Mouse (Mus musculus) embryonic stem cell, embryonic (primary cell): Measurements from ENCODE around the gene Tsc22d4.

Experiments used
- CTCF ChIA-PET, 4 experiments: fragments of 300-600 bp in 2 of 4; fragments of 350-600 bp in 2 of 4; sonication (Branson Sonifier 250); formaldehyde crosslinking; loops; one replicate each; lab custom pipeline; 2022; ENCODE audit warnings: inconsistent platforms in 2 of 4; lab: Charles Lee
- POLR2A ChIA-PET, 4 experiments: fragments of 300-600 bp in 2 of 4; fragments of 350-600 bp in 2 of 4; sonication (Branson Sonifier 250); formaldehyde crosslinking; loops; one replicate each; lab custom pipeline; 2022; ENCODE audit warnings: antibody characterized with exemption in 4 of 4, inconsistent platforms in 1 of 4; lab: Charles Lee

The Tsc22d4 gene

GRCm38 (mm10) chr5:137734289-137735061, 11.1 kb upstream of the Tsc22d4 start:
- ChIA-PET POLR2A (interaction anchor here in 2 of 4 experiments (0.7 to 1.7 kb wide), 4 partner anchors 11 to 52 kb away, joined by 3 to 4 read pairs (median 4); partner anchors contain the start of genes Agfg2 (in 1 of the 2) and Tsc22d4 (in 1 of the 2)), CTCF (interaction anchor here in 1 of 4 experiments (1.5 kb wide), 1 partner anchor 25 kb away, joined by 4 read pairs; no protein-coding TSS in a partner anchor)

GRCm38 (mm10) chr5:137737400-137737940, 8.1 kb upstream of the Tsc22d4 start:
- POLR2A ChIA-PET = interaction anchor here in 2 of 4 experiments (0.6 to 2.4 kb wide), 4 partner anchors 16 to 757 kb away, joined by 3 to 10 read pairs (median 6); no protein-coding TSS in a partner anchor
- CTCF ChIA-PET = interaction anchor here in 2 of 4 experiments (0.6 to 1.4 kb wide), 6 partner anchors 41 to 1594 kb away, joined by 3 to 7 read pairs (median 3); no protein-coding TSS in a partner anchor

- ChIA-PET CTCF (interaction anchor here in 1 of 4 experiments (1.4 kb wide), 1 partner anchor 86 kb away, joined by 3 read pairs; no protein-coding TSS in a partner anchor), POLR2A (interaction anchor here in 1 of 4 experiments (0.6 kb wide), 1 partner anchor 748 kb away, joined by 3 read pairs; no protein-coding TSS in a partner anchor)
Measured at GRCm38 (mm10) chr5:137738516-137738915, 7.0 kb upstream of the Tsc22d4 start.

- CTCF ChIA-PET = interaction anchor here in 1 of 4 experiments (1.0 kb wide), 1 partner anchor 15 kb away, joined by 3 read pairs; no protein-coding TSS in a partner anchor
Measured at GRCm38 (mm10) chr5:137739471-137739870, 6.1 kb upstream of the Tsc22d4 start.

GRCm38 (mm10) chr5:137740506-137740905, 5.0 kb upstream of the Tsc22d4 start:
- POLR2A ChIA-PET = interaction anchor here in 1 of 4 experiments (0.7 to 1.9 kb wide), 4 partner anchors 44 to 112 kb away, joined by 3 to 6 read pairs (median 4); partner anchors contain the start of gene Fbxo24
- CTCF ChIA-PET = interaction anchor here in 2 of 4 experiments (0.5 to 1.6 kb wide), 7 partner anchors 9 to 86 kb away, joined by 3 to 6 read pairs (median 4); no protein-coding TSS in a partner anchor

More at GRCm38 (mm10) chr5:137739471-137739870, 6.1 kb upstream of the Tsc22d4 start:
- POLR2A ChIA-PET = interaction anchor here in 1 of 4 experiments (1.4 kb wide), 1 partner anchor 108 kb away, joined by 6 read pairs; no protein-coding TSS in a partner anchor

- POLR2A ChIA-PET = interaction anchor here in 2 of 4 experiments (0.5 to 1.9 kb wide), 17 partner anchors 9 to 434 kb away, joined by 3 to 17 read pairs (median 4); partner anchors contain the start of gene Srrt (in 1 of the 2)
- CTCF ChIA-PET = interaction anchor here in 3 of 4 experiments (0.5 to 1.6 kb wide), 17 partner anchors 8 to 130 kb away, joined by 3 to 6 read pairs (median 3); no protein-coding TSS in a partner anchor
Measured at GRCm38 (mm10) chr5:137741023-137741931, 4.3 kb upstream of the Tsc22d4 start, which contains the start of gene Nyap1. Gene Nyap1, minus strand, starts transcription at chr5:137741607.

- POLR2A ChIA-PET = interaction anchor here in 2 of 4 experiments (0.5 to 1.9 kb wide), 17 partner anchors 9 to 434 kb away, joined by 3 to 17 read pairs (median 4); partner anchors contain the start of gene Srrt (in 1 of the 2)
- CTCF ChIA-PET = interaction anchor here in 3 of 4 experiments (0.5 to 1.6 kb wide), 15 partner anchors 9 to 131 kb away, joined by 3 to 5 read pairs (median 3); no protein-coding TSS in a partner anchor
Measured at GRCm38 (mm10) chr5:137742048-137742447, 3.5 kb upstream of the Tsc22d4 start.

- ChIA-PET POLR2A (interaction anchor here in 3 of 4 experiments (0.6 to 1.9 kb wide), 6 partner anchors 9 to 262 kb away, joined by 3 to 5 read pairs (median 5); no protein-coding TSS in a partner anchor), CTCF (interaction anchor here in 3 of 4 experiments (0.5 to 1.6 kb wide), 9 partner anchors 17 to 102 kb away, joined by 3 to 5 read pairs (median 3); partner anchors contain the start of gene Sap25 (in 1 of the 3))
Measured at GRCm38 (mm10) chr5:137742836-137743235, 2.7 kb upstream of the Tsc22d4 start.

GRCm38 (mm10) chr5:137744197-137744596, 1.3 kb upstream of the Tsc22d4 start:
- ChIA-PET POLR2A (no interaction called here), CTCF (interaction anchor here in 1 of 4 experiments (0.6 kb wide), 1 partner anchor 792 kb away, joined by 3 read pairs; no protein-coding TSS in a partner anchor)

GRCm38 (mm10) chr5:137746282-137746850, 836 bp downstream of the Tsc22d4 start:
- CTCF ChIA-PET = interaction anchor here in 3 of 4 experiments (0.5 to 5.4 kb wide), 14 partner anchors 8 to 962 kb away, joined by 3 to 50 read pairs (median 4); partner anchors contain the start of genes Sap25 (in 2 of the 3) and Pop7 (in 1 of the 3)
- POLR2A ChIA-PET = interaction anchor here in 3 of 4 experiments (0.7 to 2.0 kb wide), 15 partner anchors 11 to 312 kb away, joined by 3 to 8 read pairs (median 3); partner anchors contain the start of genes Agfg2 (in 1 of the 3) and Sap25 (in 1 of the 3)

GRCm38 (mm10) chr5:137746851-137747325, 1.4 kb downstream of the Tsc22d4 start:
- ChIA-PET CTCF (interaction anchor here in 3 of 4 experiments (0.6 to 5.4 kb wide), 7 partner anchors 13 to 106 kb away, joined by 3 to 50 read pairs (median 4); partner anchors contain the start of gene Sap25 (in 1 of the 3)), POLR2A (interaction anchor here in 3 of 4 experiments (0.8 to 2.0 kb wide), 6 partner anchors 13 to 1633 kb away, joined by 3 to 8 read pairs (median 6); partner anchors contain the start of gene Agfg2 (in 1 of the 3))

GRCm38 (mm10) chr5:137747326-137747961, 1.9 kb downstream of the Tsc22d4 start:
- CTCF ChIA-PET = interaction anchor here in 3 of 4 experiments (0.5 to 5.4 kb wide), 6 partner anchors 12 to 140 kb away, joined by 3 to 50 read pairs (median 6); partner anchors contain the start of gene Sap25 (in 1 of the 3)
- POLR2A ChIA-PET = interaction anchor here in 3 of 4 experiments (0.8 to 2.0 kb wide), 4 partner anchors 12 to 1632 kb away, joined by 3 to 7 read pairs (median 4); no protein-coding TSS in a partner anchor

GRCm38 (mm10) chr5:137748130-137748770, 2.7 kb downstream of the Tsc22d4 start:
- POLR2A ChIA-PET = interaction anchor here (0.5 to 2.0 kb wide), 18 partner anchors 11 to 426 kb away, joined by 3 to 7 read pairs (median 4); partner anchors contain the start of genes Agfg2 (in 1 of the 4) and Ppp1r35 (in 1 of the 4)

GRCm38 (mm10) chr5:137749196-137749836, 3.8 kb downstream of the Tsc22d4 start:
- ChIA-PET POLR2A (interaction anchor here (0.6 to 1.8 kb wide), 21 partner anchors 8 to 1416 kb away, joined by 3 to 7 read pairs (median 3); partner anchors contain the start of genes Cldn15 (in 1 of the 4), Ppp1r35 (in 1 of the 4) and Sap25 (in 1 of the 4)), CTCF (interaction anchor here (0.6 to 5.4 kb wide), 12 partner anchors 9 to 396 kb away, joined by 3 to 50 read pairs (median 3); no protein-coding TSS in a partner anchor)

More at GRCm38 (mm10) chr5:137748130-137748770, 2.7 kb downstream of the Tsc22d4 start:
- CTCF ChIA-PET = interaction anchor here (0.6 to 5.4 kb wide), 6 partner anchors 11 to 107 kb away, joined by 4 to 50 read pairs (median 7); partner anchors contain the start of gene Sap25 (in 1 of the 4)
